Mouse (Mus musculus): ENCODE measurements around the gene Vps53. TPM values are rescaled to one million over a fixed set of nuclear protein-coding genes. Genes with fewer than 3 reads are reported as not detected.

The Vps53 gene
- total and polyA plus RNA-seq, 2 experiments from 2014 or later = 25.2 to 40.6 TPM

GRCm38 (mm10) chr11:76206793-76207192, 27.3 kb upstream of the Vps53 start:
- DNase-seq (ENCODE audit: low spot score) = peak; percentile 33
- H3K36me3 ChIP-seq (replicated peaks; ENCODE audit: control insufficient read depth, insufficient read depth, low read length) = 0 out of 2 replicates have a peak, but pooled peaks cover 16% of the 10 kb centered on the region
- no peaks in the 10 kb centered on the region for H3K27me3 ChIP-seq (ENCODE audit: control insufficient read depth, insufficient read depth, low read length)
- H3K9me3 ChIP-seq (replicated peaks; ENCODE audit: control insufficient read depth, low read length) = no peaks in the 10 kb centered on the region
- no peak overlapping the region for H3K4me3 ChIP-seq (ENCODE audit: low read depth, low read length)
- H3K4me1 ChIP-seq (ENCODE audit: control insufficient read depth, insufficient read depth) = no peaks in the 10 kb centered on the region; the same call in 1 of the 2 replicates
- H3K9ac ChIP-seq (replicated peaks; ENCODE audit: low read depth, low read length) = no peak overlapping the region
- 65% methylated on average over 5 of the region's 5 CpGs for WGBS
- H3K4me2 ChIP-seq (ENCODE audit: low read depth, low read length) = no peak overlapping the region
- no peak overlapping the region for H3K27ac ChIP-seq (ENCODE audit: low read depth)
- TF ChIP-seq CTCF (IDR thresholded peaks at IDR 0.05; ENCODE audit: low read depth) = no peak
- TF ChIP-seq EP300 (IDR thresholded peaks at IDR 0.05; ENCODE audit: low read depth) = no peak
- ATAC-seq (ENCODE audit: insufficient read depth, low read depth) = no peak

- Histone ChIP-seq H3K9ac (replicated peaks; ENCODE audit: low read depth, low read length) (peak overlapping the region; percentile 74), H3K27me3 (ENCODE audit: control insufficient read depth, insufficient read depth, low read length) (no peaks in the 10 kb centered on the region), H3K27ac (ENCODE audit: low read depth) (no peak overlapping the region), H3K4me1 (ENCODE audit: control insufficient read depth, insufficient read depth) (no peaks in the 10 kb centered on the region; the same call in 1 of the 2 replicates), H3K9me3 (replicated peaks; ENCODE audit: control insufficient read depth, low read length) (no peaks in the 10 kb centered on the region), H3K36me3 (replicated peaks; ENCODE audit: control insufficient read depth, insufficient read depth, low read length) (0 out of 2 replicates have a peak, but pooled peaks cover 7% of the 10 kb centered on the region), H3K4me2 (ENCODE audit: low read depth, low read length) (peak overlapping the region; percentile 98), H3K4me3 (ENCODE audit: low read depth, low read length) (peak overlapping the region; percentile 84)
- TF ChIP-seq CTCF (IDR thresholded peaks at IDR 0.05; ENCODE audit: low read depth) (no peak), EP300 (IDR thresholded peaks at IDR 0.05; ENCODE audit: low read depth) (no peak)
- ATAC-seq (ENCODE audit: insufficient read depth, low read depth) (peak; percentile 98), DNase-seq (ENCODE audit: low spot score) (peak; percentile 88)
- WGBS = under 1% methylated on average over 85 of the region's 90 CpGs
These were observed 22.6 kb upstream of the Vps53 start for GRCm38 (mm10) chr11:76201761-76202674.

- no peaks in the 10 kb centered on the region for H3K9me3 ChIP-seq (replicated peaks; ENCODE audit: control insufficient read depth, low read length)
- H3K27me3 ChIP-seq (ENCODE audit: control insufficient read depth, insufficient read depth, low read length) = no peaks in the 10 kb centered on the region
- H3K36me3 ChIP-seq (replicated peaks; ENCODE audit: control insufficient read depth, insufficient read depth, low read length) = no peaks in the 10 kb centered on the region
- H3K27ac ChIP-seq (ENCODE audit: low read depth) = no peak overlapping the region
- no peak overlapping the region for H3K9ac ChIP-seq (replicated peaks; ENCODE audit: low read depth, low read length)
- no peaks in the 10 kb centered on the region for H3K4me1 ChIP-seq (ENCODE audit: control insufficient read depth, insufficient read depth)
- no peak overlapping the region for H3K4me2 ChIP-seq (ENCODE audit: low read depth, low read length)
- DNase-seq (ENCODE audit: low spot score) = no peak
- H3K4me3 ChIP-seq (ENCODE audit: low read depth, low read length) = no peak overlapping the region
- 44% methylated on average over 8 of the region's 8 CpGs for WGBS
- TF ChIP-seq EP300 (IDR thresholded peaks at IDR 0.05; ENCODE audit: low read depth) (no peak), CTCF (IDR thresholded peaks at IDR 0.05; ENCODE audit: low read depth) (no peak)
- no peak for ATAC-seq (ENCODE audit: insufficient read depth, low read depth)
These were observed 17.6 kb upstream of the Vps53 start for GRCm38 (mm10) chr11:76196977-76197469.

- no peak overlapping the region for H3K4me3 ChIP-seq (ENCODE audit: low read depth, low read length)
- no peaks in the 10 kb centered on the region for H3K9me3 ChIP-seq (replicated peaks; ENCODE audit: control insufficient read depth, low read length)
- no peak overlapping the region for H3K4me2 ChIP-seq (ENCODE audit: low read depth, low read length)
- H3K36me3 ChIP-seq (replicated peaks; ENCODE audit: control insufficient read depth, insufficient read depth, low read length) = no peaks in the 10 kb centered on the region
- H3K27ac ChIP-seq (ENCODE audit: low read depth) = no peak overlapping the region
- H3K27me3 ChIP-seq (ENCODE audit: control insufficient read depth, insufficient read depth, low read length) = no peaks in the 10 kb centered on the region
- TF ChIP-seq CTCF (IDR thresholded peaks at IDR 0.05; ENCODE audit: low read depth) (no peak), EP300 (IDR thresholded peaks at IDR 0.05; ENCODE audit: low read depth) (no peak)
- no peak overlapping the region for H3K9ac ChIP-seq (replicated peaks; ENCODE audit: low read depth, low read length)
- ATAC-seq (ENCODE audit: insufficient read depth, low read depth) (no peak), DNase-seq (ENCODE audit: low spot score) (no peak)
- 66% methylated on average over 8 of the region's 8 CpGs for WGBS
- no peaks in the 10 kb centered on the region for H3K4me1 ChIP-seq (ENCODE audit: control insufficient read depth, insufficient read depth)
These were observed 17.0 kb upstream of the Vps53 start for GRCm38 (mm10) chr11:76196275-76196976.

- Histone ChIP-seq H3K9me3 (replicated peaks; ENCODE audit: control insufficient read depth, low read length) (no peaks in the 10 kb centered on the region), H3K4me3 (ENCODE audit: low read depth, low read length) (no peak overlapping the region), H3K4me2 (ENCODE audit: low read depth, low read length) (no peak overlapping the region), H3K27ac (ENCODE audit: low read depth) (no peak overlapping the region), H3K36me3 (replicated peaks; ENCODE audit: control insufficient read depth, insufficient read depth, low read length) (no peaks in the 10 kb centered on the region), H3K4me1 (ENCODE audit: control insufficient read depth, insufficient read depth) (no peaks in the 10 kb centered on the region), H3K27me3 (ENCODE audit: control insufficient read depth, insufficient read depth, low read length) (no peaks in the 10 kb centered on the region), H3K9ac (replicated peaks; ENCODE audit: low read depth, low read length) (no peak overlapping the region)
- 81% methylated on average over 6 of the region's 6 CpGs for WGBS
- no peak for DNase-seq (ENCODE audit: low spot score)
- no peak for TF ChIP-seq CTCF (IDR thresholded peaks at IDR 0.05; ENCODE audit: low read depth)
- TF ChIP-seq EP300 (IDR thresholded peaks at IDR 0.05; ENCODE audit: low read depth) = no peak
- no peak for ATAC-seq (ENCODE audit: insufficient read depth, low read depth)
These were observed 7.5 kb upstream of the Vps53 start for GRCm38 (mm10) chr11:76186908-76187307.

All from heart, postnatal 0 days (tissue).